Mouse (Mus musculus) kidney, embryonic 15.5 days (tissue): Measurements from ENCODE around the gene Cdk4. TPM values are rescaled to one million over a fixed set of nuclear protein-coding genes. Genes with fewer than 3 reads are reported as not detected.

Source experiments
- ATAC-seq: fragments of 200-750 bp; cut with Nextera tagmentation; replicated peaks from 2 replicates; pipeline ENCODE4 v1.8.0; 2017; ENCODE audit warnings: moderate TSS enrichment; ENCODE audit not compliant: low FRiP score
- H3K27ac ChIP-seq: fragments of 300-500 bp; sonication (generic); 2 replicates; pipeline ENCODE4 v1.5.1; 2015; ENCODE audit warnings: mild to moderate bottlenecking, inconsistent platforms
- H3K27me3 ChIP-seq: fragments of 300-500 bp; sonication (generic); 2 replicates; pipeline ENCODE4 v1.6.1; 2015; ENCODE audit warnings: inconsistent platforms
- H3K36me3 ChIP-seq: fragments of 300-500 bp; sonication (generic); 2 replicates; pipeline ENCODE4 v1.6.1; 2015; ENCODE audit warnings: inconsistent platforms
- H3K4me1 ChIP-seq: fragments of 300-500 bp; sonication (generic); 2 replicates; pipeline ENCODE4 v1.6.1; 2015; ENCODE audit warnings: inconsistent platforms
- H3K4me2 ChIP-seq: fragments of 300-500 bp; sonication (generic); 2 replicates; pipeline ENCODE4 v1.6.1; 2015; ENCODE audit warnings: moderate library complexity, mild to moderate bottlenecking, inconsistent platforms
- H3K4me3 ChIP-seq: fragments of 300-500 bp; sonication (generic); replicated peaks from 2 replicates; pipeline ENCODE4 v1.5.1; 2015; ENCODE audit warnings: mild to moderate bottlenecking, inconsistent platforms
- H3K9ac ChIP-seq: fragments of 300-500 bp; sonication (generic); 2 replicates; pipeline ENCODE4 v1.6.1; 2015; ENCODE audit warnings: mild to moderate bottlenecking, inconsistent platforms
- H3K9me3 ChIP-seq: fragments of 300-500 bp; sonication (generic); replicated peaks from 2 replicates; pipeline ENCODE4 v1.6.1; 2016; ENCODE audit warnings: inconsistent platforms
- WGBS: fragments of 180-500 bp; shearing (Covaris S2); methylation state at CpG from one replicate; pipeline ENCODE4 v1.1.7; 2015; ENCODE audit warnings: mixed read lengths; 5-methylcytosine and 5-hydroxymethylcytosine counted together
- polyA plus RNA-seq: library from polyadenylated mRNA; unstranded; fragments of >200 nt; fragmentation: Nextera tagmentation; extraction: Ambion mirVana; gene quantifications from 2 replicates; pipeline ENCODE4 v1.2.1, GENCODE M21; 2015

Cdk4 gene
- polyA plus RNA-seq, 1 experiment from 2014 or later, result 1,852 TPM

DNA sequence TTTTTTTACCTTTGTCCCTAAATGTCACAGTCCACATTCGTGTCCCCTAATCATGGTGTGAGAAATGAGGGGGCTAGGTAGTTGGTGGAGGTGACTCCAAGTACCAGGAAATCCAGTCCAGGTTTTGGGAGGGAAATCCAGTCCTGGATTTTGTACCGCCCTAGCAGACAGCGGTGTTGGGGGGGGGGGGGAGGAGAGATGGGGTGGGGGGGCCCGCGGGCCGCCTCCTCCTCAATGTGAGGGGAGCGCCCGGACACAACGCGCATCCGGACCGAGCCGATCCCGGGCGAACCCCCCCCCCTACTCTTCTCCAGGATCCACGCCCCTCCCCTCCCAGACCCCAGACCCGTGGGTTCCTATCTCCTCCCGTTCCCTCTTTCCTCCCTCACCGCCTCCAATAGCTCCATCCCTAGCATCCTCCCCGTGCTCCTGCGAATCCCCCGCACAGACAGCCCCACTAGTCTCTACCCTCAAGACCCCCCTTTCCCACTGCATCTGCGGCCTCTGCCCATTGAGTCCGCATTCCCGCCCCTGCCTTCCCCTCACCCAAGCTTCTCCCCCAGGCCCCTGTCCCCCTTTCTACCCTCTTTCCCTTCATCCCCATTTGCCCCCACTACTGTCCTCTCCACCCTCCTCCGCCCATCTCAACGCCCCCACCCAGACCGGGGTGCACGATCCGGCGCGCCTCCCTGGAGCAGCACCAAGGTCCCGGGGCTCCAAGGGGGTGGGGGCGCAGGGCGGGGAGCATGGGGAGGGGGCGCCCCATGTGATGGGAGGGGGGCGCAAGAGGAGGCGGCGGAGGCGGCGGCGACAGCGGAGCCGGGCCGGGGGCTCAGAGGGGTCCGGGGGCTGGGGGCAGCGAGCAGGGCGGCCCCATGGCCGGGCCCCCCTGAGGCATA is 15.6 kb downstream of the Cdk4 start:
- Histone ChIP-seq H3K4me1 (peaks cover 50% of the 10 kb centered on the region), H3K27me3 (peaks cover 90% of the 10 kb centered on the region), H3K4me2 (peak overlapping the region; percentile 93), H3K36me3 (no peaks in the 10 kb centered on the region), H3K9me3 (no peaks in the 10 kb centered on the region), H3K4me3 (peak overlapping the region; percentile 53), H3K27ac (no peak overlapping the region), H3K9ac (peak overlapping the region; percentile 47)
- WGBS, result under 1% methylated on average over 47 of the region's 49 CpGs
- peak; percentile 12; the same call in 1 of the 2 replicates for ATAC-seq

DNA sequence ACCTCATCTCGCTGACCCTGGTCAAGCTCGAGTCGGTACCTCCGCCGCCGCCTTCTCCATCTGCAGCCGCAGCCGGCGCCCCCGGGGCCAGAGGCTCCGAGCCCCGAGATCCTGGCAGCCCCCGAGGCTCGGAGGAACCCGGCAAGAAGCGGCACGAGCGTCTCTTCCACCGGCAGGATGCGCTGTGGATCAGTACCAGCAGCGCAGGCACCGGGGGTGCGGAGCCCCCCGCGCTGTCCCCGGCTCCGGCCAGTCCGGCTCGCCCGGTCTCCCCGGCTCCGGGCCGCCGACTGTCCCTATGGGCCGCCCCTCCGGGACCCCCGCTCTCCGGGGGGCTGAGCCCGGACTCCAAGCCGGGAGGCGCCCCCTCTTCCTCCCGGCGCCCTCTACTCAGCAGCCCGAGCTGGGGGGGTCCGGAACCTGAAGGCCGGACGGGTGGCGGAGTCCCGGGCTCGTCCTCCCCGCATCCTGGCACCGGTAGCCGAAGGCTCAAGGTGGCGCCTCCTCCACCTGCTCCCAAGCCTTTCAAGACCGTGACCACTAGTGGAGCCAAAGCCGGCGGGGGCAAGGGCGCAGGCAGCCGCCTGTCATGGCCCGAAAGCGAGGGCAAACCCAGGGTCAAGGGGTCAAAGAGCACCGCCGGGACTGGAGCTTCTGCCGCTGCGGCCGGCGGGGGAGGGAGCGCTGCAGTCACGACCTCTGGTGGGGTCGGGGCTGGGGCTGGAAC is 16.5 kb downstream of the Cdk4 start:
- Histone ChIP-seq H3K9ac (peak overlapping the region; percentile 47), H3K36me3 (no peaks in the 10 kb centered on the region), H3K9me3 (no peaks in the 10 kb centered on the region), H3K4me1 (peaks cover 50% of the 10 kb centered on the region), H3K4me3 (peak overlapping the region; percentile 53), H3K27me3 (peaks cover 99% of the 10 kb centered on the region), H3K4me2 (peak overlapping the region; percentile 93), H3K27ac (no peak overlapping the region)
- WGBS, result 2% methylated on average over 69 of the region's 70 CpGs
- 0 out of 2 replicates have a peak, but pooled peaks have one; percentile 10 for ATAC-seq

DNA sequence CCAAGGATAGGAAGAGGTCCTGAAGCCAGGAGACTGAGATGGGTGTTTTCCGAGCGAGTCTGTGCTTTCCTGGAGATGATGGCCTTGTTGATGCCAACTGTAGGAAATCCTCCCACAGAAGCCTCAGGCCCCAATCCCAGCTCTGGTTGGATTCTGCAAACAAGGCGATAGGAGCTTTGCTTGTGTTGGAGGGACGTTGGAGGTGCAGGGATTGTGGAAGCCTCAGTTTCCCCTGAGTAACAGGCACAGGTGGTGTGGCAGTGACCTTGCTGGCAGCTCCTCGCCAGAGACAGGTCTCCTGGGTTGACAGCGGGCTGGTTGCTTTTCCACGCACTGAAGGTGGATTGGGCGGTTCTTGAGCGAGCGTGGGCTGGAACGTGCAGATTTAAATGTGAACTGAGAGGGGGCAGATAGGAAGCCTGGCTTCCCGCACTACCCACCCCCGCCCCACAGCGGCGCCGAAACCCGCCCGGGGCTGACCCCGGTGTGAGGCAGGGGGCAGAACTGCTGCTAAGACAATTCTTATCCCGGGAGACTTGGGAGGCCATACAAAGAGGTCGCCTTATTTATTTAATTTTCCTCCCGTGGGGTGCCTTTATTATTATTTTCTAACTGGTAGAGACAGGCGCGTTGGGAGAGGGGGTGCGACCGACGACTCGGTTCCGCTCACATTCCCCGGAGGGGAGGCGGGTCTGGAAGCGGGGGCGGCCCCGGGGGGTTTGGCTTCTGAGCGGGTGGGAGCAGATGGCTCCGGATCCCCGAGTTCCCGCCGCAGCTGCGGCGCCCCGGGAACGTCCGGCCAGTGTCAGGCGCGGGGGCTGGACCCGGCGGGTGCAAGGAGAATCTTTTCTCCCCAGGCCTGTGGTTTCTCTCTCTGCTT is 17.8 kb downstream of the Cdk4 start:
- Histone ChIP-seq H3K27ac (no peak overlapping the region), H3K9me3 (no peaks in the 10 kb centered on the region), H3K36me3 (no peaks in the 10 kb centered on the region), H3K27me3 (peaks cover 96% of the 10 kb centered on the region), H3K4me3 (peak overlapping the region; percentile 53), H3K4me2 (peak overlapping the region; percentile 58), H3K4me1 (peaks cover 50% of the 10 kb centered on the region), H3K9ac (no peak overlapping the region)
- no peak for ATAC-seq
- 2% methylated on average over 48 of the region's 48 CpGs for WGBS

DNA sequence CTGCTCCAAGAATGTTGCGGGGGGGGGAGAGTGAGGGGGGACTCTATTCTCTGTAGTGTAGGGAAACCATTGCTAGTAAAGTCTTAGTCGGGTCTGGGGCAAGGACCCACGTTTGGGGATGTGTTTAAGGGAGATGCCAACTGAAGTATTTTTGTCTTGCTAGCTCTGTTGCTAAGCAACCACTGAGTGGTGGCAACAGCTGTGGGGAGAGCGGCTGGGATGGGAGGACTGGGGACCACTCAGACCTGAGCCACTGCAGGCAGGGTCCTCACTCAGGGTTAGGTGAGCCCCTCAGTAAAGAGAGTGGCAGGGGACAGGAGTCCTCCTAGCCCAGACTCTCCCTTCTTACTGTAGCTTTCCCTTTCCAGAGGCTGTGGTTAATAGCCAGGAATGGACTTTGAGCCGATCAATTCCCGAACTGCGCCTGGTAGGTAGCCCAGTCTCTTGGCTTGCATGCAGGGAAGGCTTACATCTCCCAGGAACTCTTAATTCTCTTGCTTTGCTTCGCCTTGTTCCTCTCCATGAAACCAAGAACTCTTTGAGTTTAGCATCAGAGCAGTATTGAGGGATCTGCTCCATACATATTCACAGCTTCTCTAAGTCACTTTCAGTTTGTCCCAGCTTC is 18.8 kb downstream of the Cdk4 start:
- Histone ChIP-seq H3K4me1 (peaks cover 50% of the 10 kb centered on the region), H3K4me2 (no peak overlapping the region), H3K27ac (no peak overlapping the region), H3K9me3 (no peaks in the 10 kb centered on the region), H3K9ac (no peak overlapping the region), H3K4me3 (no peak overlapping the region), H3K36me3 (no peaks in the 10 kb centered on the region), H3K27me3 (peaks cover 93% of the 10 kb centered on the region)
- 35% methylated on average over 8 of the region's 8 CpGs for WGBS
- ATAC-seq, result no peak

DNA sequence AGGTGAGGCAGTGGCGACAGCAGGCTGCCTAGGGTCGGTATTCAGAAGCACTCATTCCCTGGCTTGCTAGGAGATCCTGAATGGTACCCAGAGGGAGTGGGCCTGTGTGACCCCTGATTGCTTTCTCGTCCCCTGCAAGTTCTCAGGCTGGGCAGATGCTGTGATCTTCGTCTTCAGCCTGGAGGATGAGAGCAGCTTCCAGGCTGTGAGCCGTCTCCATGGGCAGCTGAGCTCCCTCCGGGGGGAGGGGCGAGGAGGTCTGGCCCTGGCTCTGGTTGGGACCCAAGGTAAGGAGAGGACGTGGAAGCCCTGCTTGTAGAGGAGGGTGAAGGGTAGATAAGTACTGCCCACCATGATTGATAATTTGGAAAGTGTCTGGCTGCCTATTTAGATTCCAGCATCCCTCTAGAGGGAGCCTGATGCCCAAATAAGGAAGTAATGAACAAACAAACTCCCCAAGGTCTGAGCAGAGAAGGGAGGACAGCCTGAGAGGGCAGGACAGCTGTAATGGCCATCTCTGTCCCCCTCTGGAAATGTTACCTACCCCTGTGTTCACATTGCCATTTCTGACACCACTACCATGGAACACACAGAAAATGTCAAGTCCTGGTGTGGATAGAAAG is 20.1 kb downstream of the Cdk4 start:
- 27% methylated on average over 8 of the region's 8 CpGs for WGBS
- Histone ChIP-seq H3K9ac (no peak overlapping the region), H3K9me3 (no peaks in the 10 kb centered on the region), H3K27ac (no peak overlapping the region), H3K36me3 (no peaks in the 10 kb centered on the region), H3K27me3 (peaks cover 93% of the 10 kb centered on the region), H3K4me1 (peaks cover 43% of the 10 kb centered on the region), H3K4me3 (no peak overlapping the region), H3K4me2 (no peak overlapping the region)
- ATAC-seq, result no peak

DNA sequence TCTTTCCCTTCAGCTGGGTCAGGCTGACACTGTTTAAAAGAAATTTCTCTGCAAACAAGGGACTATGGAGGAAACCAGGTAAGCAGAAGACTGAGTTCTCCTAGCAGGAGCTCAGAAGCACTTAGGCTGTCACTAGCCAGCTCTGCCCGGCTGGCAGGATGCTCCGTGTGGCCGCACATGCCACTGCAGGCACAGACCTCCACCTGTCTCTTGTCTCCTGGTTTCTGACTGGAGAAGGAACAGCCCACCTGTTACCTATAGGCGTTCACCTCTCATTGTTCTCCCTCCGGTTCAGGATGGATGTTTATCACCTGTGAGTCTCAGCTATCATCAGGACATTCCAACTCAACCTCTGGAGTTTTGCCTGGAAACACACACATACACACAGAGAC is 20.6 kb downstream of the Cdk4 start:
- Histone ChIP-seq H3K4me1 (peaks cover 38% of the 10 kb centered on the region), H3K9me3 (no peaks in the 10 kb centered on the region), H3K27me3 (peaks cover 92% of the 10 kb centered on the region), H3K36me3 (no peaks in the 10 kb centered on the region), H3K4me3 (no peak overlapping the region), H3K9ac (no peak overlapping the region), H3K27ac (no peak overlapping the region), H3K4me2 (no peak overlapping the region)
- ATAC-seq, result no peak
- WGBS, result 28% methylated on average over 5 of the region's 5 CpGs

DNA sequence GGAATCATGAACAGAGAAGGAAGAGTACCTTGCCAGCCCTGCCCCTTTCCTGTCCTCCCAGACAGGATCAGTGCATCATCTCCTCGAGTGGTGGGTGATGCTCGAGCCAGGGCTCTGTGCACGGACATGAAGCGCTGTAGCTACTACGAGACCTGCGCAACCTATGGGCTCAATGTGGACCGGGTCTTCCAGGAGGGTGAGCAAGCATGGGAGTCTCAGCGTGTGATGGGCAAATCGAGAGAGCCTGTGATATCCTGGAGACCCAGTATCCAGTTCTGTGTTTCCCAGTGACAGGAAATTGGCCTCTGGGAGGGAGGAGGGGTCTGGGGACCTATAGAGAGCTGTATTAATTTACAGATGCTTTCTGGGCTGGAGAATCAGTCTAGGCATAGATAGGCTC is 21.7 kb downstream of the Cdk4 start:
- Histone ChIP-seq H3K4me3 (no peak overlapping the region), H3K27ac (no peak overlapping the region), H3K9ac (no peak overlapping the region), H3K36me3 (no peaks in the 10 kb centered on the region), H3K4me2 (no peak overlapping the region), H3K9me3 (no peaks in the 10 kb centered on the region), H3K4me1 (peaks cover 26% of the 10 kb centered on the region), H3K27me3 (peaks cover 92% of the 10 kb centered on the region)
- 82% methylated on average over 9 of the region's 9 CpGs for WGBS
- no peak for ATAC-seq

DNA sequence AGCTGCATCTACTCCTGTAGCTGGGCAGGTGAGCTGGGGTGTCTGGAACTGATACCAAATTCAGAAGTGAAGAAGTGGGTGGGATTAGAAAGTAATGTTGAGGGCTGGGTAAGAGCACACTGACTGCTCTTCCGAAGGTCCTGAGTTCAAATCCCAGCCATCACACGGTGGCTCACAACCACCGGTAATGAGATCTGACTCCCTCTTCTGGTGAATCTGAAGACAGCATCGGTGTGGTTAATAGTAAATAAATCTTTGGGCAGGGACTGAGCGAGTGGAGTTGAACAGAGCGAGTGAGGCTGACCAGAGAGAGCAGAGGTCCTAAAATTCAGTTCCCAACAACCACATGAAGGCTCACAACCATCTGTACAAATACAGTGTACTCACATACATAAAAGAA is 22.3 kb downstream of the Cdk4 start:
- Histone ChIP-seq H3K27me3 (peaks cover 92% of the 10 kb centered on the region), H3K4me2 (no peak overlapping the region), H3K9me3 (no peaks in the 10 kb centered on the region), H3K27ac (no peak overlapping the region), H3K9ac (no peak overlapping the region), H3K4me1 (peaks cover 23% of the 10 kb centered on the region), H3K4me3 (no peak overlapping the region), H3K36me3 (no peaks in the 10 kb centered on the region)
- 70% methylated on average over 6 of the region's 6 CpGs for WGBS
- ATAC-seq, result no peak

DNA sequence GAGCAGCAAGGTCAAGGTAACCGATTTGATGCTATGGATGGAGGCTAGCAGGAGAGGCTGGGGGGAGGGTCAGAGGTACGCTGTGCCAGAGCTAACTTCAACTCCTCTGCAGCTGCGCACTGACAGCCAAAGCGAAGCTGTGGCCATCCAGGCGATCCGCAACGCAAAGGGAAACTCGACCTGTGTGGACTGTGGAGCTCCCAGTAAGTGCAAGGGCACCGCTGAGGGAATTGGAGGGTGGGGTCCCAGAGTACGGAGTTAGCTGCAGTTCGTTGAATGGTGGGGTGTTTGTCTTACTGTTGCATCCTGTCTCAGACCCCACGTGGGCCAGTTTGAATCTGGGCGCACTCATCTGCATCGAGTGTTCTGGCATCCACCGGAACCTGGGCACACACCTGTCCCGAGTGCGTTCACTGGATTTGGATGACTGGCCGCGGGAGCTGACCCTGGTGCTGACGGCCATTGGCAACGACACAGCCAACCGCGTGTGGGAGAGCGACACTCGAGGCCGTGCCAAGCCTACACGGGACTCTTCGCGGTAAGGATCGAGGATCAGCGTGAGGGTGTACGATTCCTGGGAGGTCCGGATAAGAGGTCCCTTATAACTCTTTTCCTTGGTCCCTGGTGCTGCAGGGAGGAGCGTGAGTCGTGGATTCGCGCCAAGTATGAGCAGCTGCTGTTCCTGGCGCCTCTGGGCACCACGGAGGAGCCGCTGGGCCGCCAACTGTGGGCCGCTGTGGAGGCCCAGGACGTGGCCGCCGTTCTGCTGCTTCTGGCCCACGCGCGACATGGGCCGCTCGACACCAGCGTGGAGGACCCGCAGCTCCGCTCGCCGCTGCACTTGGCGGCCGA is 27.5 kb downstream of the Cdk4 start:
- peaks cover 8% of the 10 kb centered on the region for H3K36me3 ChIP-seq
- H3K4me1 ChIP-seq, result peaks cover 23% of the 10 kb centered on the region
- no peak overlapping the region for H3K9ac ChIP-seq
- H3K9me3 ChIP-seq, result no peaks in the 10 kb centered on the region
- H3K4me3 ChIP-seq, result peak overlapping the region; percentile 26
- 8% methylated on average over 57 of the region's 57 CpGs for WGBS
- H3K4me2 ChIP-seq, result peak overlapping the region; percentile 51
- H3K27ac ChIP-seq, result no peak overlapping the region
- ATAC-seq, result 0 out of 2 replicates have a peak, but pooled peaks have one; percentile 29
- H3K27me3 ChIP-seq, result peaks cover 77% of the 10 kb centered on the region

DNA sequence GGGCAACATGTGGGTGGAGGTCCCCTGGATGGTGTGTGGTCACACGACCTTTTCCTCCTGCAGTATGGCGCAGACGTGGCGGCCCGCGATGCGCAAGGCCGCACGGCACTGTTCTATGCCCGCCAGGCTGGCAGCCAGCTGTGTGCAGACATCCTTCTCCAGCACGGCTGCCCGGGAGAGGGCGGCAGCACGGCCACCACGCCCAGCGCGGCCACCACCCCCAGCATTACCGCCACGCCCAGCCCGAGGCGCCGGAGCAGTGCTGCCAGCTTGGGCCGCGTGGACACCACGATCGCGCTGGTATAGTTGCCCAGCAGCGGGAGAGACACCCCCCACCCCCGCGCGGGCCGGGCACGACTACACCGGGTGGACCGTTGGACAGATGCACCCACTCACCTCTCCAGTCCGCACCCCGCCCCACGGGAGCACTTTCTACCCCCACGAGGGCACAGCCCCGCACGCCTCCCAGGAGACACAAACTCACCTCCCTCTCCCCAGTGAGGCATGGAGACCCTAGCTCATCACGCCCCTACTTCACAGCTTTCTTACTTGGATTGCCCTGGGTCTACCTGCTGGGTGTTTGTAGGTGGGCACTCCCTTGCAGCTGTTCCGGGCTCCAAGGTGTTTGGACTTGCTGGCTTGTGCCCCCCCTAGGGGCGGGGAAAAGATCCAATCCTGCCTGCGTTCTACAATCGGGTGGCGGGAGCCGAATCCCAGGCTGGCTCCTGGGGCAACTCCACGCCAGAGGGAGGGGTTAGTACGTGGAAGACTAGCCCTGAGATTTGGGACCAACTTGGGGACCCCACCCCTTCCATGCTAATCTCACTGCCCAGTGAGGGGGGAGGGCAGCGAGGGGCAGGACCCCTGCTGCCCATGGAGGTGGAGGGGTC is 28.4 kb downstream of the Cdk4 start:
- H3K9ac ChIP-seq, result no peak overlapping the region
- H3K27me3 ChIP-seq, result peaks cover 74% of the 10 kb centered on the region
- ATAC-seq, result peak; percentile 20; the same call in 1 of the 2 replicates
- 9% methylated on average over 51 of the region's 51 CpGs for WGBS
- H3K36me3 ChIP-seq, result peaks cover 18% of the 10 kb centered on the region
- no peaks in the 10 kb centered on the region for H3K9me3 ChIP-seq
- H3K4me3 ChIP-seq, result peak overlapping the region; percentile 26
- peak overlapping the region; percentile 51 for H3K4me2 ChIP-seq
- H3K27ac ChIP-seq, result no peak overlapping the region
- peaks cover 23% of the 10 kb centered on the region for H3K4me1 ChIP-seq
